Mouse (Mus musculus) CD4-positive, CD25-positive, alpha-beta regulatory T cell, adult 2 months (primary cell): ENCODE data around the gene Als2cl.

Experiments used
- DNase-seq: peaks from one replicate; pipeline ENCODE4 v3.0.0-alpha.2; 2012; ENCODE audit warnings: low read depth, low spot score

Gene Als2cl

DNA sequence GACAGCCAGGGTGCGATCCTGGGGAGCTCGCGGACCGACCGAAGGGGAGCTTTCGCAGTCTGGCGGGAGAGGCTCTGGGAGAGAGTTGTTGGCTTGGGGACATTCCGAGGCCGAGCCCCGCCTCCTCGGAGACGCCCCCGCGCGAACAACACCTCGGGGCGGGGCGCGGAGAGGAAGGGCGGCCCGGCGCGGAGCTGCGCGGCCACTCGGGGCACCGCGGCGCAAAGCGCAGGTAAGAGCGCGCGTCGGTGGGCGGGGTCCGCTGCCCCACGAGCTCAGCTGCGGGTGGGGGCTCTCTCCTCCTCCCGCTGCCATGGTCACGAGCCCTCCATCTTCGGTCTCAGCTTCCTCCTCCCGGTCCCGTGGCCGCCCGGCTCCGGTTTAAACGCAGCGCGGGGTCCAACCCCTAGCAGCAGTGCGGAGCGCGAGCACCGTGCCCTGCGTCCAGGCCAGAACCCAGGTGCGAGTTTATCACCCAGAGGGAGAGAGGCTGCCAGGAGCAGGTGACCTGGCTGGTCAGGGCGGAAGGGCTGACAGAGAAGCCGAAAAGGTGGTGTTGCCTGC is 410 bp downstream of the Als2cl start, which contains the start of gene Tmie:
TSS of gene Tmie (minus strand) at position 116 of the 564 bp plus-strand sequence.
- DNase-seq = peak; percentile 90

DNA sequence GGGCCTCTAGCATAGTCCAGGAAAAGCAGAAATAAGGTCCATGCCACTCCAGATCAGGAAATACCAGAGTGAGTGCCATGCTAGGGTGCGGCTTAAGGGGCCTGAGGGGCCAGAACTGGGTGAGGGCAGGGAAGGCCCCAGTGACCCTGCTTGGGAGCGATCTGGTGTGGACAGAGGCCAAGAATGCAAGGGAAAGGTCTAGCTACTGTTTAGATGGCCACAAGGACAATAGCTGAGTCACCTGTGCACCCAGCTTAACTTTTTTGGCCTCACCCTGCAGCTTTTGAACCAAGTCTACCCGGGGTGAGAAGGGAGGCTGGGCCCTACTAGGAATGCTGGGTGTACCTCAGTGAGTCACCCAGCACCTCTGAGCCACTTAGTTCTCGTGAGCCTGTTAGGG is 1.1 kb downstream of the Als2cl start:
- no peak for DNase-seq

DNA sequence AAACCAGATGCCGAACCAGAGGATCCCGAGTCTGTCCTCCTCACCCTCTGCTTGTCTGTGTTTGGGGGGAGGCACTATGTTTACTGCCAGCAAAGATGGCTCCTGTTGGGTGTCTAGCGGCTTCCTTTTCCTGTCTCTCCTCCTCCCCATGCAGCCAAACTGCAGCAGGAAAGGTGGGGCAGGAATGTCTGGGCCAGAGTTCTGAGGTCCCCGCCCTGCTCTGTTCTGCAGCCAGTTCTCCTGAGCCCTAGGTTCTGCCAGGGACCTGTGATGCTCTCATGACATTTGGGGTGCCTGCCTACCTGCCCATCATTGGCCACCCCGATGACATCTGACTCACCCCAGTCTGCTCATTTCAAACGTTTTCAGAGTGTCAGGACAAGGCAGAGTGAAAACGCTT is 2.3 kb downstream of the Als2cl start:
- DNase-seq = peak; percentile 22

- peak; percentile 41 for DNase-seq
These were observed 8.0 kb downstream of the Als2cl start for GRCm38 (mm10) chr9:110887388-110888303.

DNA sequence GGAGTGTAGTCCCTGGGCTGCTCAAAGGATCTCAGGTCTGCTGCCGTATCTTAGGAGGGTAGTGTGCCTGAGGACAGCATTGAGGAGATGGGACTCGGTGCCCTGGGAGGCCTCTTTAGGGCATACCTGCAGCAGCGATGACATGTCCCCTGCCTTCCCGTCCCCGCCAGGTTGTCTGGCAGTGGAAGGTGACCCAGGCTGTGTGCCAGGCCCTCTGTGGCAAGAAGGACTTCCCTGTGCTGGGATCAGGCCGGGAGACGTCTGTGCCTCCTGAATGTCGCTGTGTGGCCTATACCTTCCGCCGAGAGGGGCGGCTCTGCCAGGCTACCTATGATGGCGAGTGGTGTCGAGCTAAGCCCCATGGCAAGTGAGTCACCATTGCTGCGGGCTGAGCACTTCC is 9.3 kb downstream of the Als2cl start:
- no peak for DNase-seq

- DNase-seq = peak; percentile 39
These were observed 10.5 kb downstream of the Als2cl start for GRCm38 (mm10) chr9:110890026-110890783.

GRCm38 (mm10) chr9:110891077-110891828 is 11.6 kb downstream of the Als2cl start:
- DNase-seq = peak; percentile 26

DNA sequence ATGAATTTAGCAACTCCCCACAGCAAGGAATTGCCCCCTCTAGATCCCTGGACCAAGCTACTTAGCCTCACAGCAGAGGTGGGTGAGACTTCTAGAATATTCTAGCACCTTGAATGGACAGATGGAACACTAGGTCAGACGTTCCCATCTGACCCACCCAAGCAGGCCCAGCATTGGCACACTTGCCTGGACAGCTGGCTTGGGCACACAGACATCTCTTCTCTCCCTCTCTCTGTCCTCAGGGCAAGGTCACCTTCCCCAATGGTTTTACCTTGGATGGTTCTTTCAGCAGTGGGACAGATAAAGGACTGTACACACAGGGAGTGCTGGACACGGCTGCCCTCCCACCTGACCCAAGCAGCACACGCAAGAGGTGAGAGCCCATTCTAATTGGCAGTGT is 12.9 kb downstream of the Als2cl start:
- DNase-seq = no peak

DNA sequence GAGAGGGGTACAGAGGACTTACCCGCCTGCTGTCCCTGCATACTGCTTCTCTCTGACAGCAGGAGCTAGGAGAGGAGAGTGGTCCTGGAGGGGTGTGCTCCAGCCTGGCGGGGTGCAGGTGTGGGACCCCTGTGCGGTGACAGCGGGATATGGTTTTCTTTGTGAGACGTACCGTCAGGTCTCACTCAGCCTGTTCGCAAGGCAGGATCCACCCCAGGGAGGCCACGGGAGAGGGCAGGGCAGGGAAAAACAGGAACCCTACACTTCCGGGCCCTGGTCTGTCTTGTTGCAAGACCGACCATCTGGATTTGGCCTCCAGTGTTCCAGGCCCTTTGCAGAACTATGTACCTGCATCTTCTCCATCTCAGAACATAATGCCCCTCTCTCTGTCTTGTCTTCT is 13.8 kb downstream of the Als2cl start:
- no peak for DNase-seq

- DNase-seq = peak; percentile 50
These were observed 15.8 kb downstream of the Als2cl start for GRCm38 (mm10) chr9:110895507-110895906.

- no peak for DNase-seq
These were observed 16.3 kb downstream of the Als2cl start for GRCm38 (mm10) chr9:110895994-110896393.

DNA sequence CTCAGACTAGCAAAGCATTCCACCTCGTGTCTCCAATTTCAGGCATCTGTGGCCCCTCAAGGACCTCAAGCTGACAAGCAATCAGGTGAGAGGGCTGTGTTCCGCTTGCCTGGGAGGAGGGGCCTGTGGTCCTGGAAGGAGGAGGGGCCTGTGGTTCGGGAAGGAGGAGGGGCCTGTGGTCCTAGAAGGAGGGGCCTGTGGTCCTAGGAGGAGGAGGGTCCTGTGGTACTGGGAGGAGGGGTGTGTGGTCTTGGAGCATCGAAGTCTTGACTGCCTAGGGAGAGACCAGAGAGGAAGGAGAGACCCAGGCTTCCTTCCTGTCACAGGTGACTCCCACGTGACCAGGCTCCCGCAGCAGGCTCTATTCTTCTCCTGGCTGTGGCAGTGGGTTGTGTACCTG is 16.9 kb downstream of the Als2cl start:
- DNase-seq = peak; percentile 75

- no peak for DNase-seq
These were observed 19.9 kb downstream of the Als2cl start for GRCm38 (mm10) chr9:110899451-110900008.

DNA sequence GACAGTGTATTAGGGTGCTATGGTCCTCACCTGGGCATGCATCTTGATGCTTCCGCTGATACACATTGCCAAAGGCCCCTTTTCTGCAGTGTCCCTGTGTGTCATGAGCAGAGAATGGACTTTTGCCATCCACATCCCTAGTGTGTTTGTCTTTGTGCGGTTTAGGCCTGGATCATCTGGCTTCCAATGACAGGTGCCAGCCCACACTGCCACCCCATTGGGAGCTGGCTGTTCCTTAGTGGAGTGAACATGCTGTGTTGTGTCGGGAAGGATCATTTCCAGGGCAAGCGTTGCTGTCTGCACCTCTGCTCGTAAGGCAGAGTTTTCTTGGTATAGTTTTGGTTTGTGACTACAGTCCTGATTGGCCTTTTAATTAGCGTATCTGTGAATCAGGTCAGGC is 21.5 kb downstream of the Als2cl start:
- no peak for DNase-seq

DNA sequence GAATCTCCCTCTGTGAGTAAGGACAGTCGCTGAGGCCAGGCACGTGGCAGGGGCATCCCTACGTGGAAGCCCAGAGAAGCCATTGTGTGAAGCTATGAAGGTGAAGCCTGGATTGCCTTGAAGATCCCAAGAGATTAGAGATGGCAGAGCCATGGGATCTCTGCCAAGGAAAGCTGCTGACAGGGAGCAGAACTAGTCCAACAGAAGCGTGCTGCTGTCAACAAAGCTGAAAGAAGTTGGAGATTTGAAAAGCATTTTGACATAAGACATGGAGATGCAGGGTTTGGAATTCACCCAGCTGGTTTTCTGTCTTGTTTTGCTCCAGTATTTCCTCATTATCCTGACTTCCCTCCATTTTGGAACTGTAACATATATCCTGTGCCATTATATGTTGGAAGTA is 22.6 kb downstream of the Als2cl start:
- DNase-seq = no peak

- DNase-seq = peak; percentile 86
These were observed 27.6 kb downstream of the Als2cl start for GRCm38 (mm10) chr9:110907201-110907837.

DNA sequence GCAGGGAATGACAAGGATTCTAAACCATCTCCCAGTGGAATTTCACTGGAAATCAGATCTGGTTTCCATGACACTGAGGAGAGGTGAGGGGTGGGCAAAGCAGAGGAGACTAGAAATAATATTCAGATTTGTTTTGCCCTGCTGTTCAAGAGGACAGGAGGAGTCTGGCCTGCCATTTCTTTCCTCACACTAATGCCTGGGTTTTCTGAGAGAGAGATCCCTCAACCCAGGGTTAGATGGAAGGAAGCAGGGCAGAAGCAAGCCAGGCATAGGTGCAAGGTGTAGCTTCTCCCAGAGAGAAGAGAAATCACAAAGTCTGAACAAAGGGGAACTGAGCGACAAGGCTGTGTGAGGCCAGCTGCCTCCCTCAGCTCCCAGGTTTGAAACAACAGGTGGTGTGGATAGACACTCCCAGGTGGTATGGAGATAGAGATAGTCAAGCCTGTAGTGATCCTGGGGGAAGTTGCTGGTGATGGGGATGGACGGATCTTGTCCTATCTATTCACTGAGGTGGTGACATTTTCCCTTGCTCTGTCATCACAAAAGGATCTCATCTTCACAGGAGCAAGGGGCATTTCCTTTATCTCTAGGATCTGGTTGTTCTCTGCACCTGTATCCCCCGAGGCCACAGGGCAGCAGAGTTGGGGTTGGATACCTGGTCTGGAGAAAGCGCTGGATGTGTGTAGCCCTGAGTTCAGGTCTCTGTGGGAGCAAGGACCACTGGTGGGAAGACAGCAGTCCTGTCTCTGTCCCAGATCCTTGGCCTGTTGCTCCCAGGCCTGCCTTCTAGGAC is 28.4 kb downstream of the Als2cl start:
- no peak for DNase-seq

GRCm38 (mm10) chr9:110908631-110909016 is 29.0 kb downstream of the Als2cl start:
- no peak for DNase-seq

DNA sequence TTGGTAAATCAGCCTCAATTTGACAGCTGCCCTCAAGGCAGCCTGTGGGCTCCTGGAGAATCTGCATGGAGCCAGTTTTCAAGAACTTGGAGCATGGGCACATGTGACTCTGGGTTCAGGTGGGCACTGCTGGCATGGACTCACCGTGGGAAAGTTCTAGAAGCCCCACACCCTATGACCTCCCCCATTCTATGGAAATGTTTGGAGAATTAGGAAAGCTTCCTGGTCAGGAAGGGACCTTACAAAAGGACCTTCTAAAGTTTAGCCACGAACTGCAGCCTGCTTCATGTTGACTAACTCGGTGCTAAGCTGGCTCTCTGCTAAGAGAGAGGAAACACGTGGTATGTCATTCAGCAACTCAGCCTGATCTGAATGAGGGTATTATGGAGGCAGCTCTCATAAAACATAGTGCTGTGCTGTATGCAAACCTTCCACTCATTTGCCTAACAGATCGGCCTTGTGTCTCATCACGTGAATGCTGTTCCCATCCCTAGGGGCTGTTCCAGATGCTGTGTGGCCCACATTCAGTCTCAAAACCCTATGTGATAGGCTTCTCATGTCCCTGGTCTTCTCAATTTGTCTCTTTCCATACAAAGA is 29.8 kb downstream of the Als2cl start:
- DNase-seq = peak; percentile 55
